Mouse (Mus musculus): ENCODE measurements around the gene D630003M21Rik.
A peak's percentile ranks its signal among the peaks of the same experiment; 100 is the strongest.

Gene D630003M21Rik

DNA sequence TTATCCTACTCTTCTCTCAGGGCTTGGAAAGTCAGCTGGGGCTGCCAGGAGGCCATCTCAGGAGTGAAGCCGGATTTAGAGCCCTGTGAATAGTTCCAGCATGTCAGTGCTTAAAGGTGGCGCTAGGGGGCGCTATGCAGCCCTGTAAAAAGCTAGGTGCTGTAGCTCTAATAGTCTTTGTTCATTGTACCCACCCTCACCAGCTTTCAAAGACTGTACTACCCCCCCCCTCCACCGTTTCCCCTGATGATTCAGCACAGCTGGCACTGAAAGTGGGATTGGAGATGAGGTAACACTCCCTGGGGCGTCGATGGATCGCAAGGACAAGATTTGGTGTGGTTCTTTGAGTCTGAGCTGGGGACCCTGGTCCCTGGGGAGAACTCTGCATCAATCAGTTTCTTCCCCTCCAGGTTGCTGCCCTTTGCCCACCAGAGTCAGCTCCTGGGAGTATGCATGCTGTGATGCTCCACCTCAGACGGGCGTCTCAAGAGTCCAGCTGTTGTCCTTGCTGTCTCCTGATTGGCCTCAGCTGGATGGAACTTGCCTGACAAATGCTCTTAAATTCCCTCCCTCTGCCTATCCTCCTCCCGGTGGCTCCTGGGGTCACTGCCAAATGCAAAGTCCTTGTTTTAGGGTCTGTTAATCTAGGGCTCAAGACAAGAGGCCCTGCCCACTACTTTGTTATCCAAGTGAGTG, 33.9 kb downstream of the D630003M21Rik start:
- DNase-seq (ENCODE audit: inconsistent ontology term): peak; percentile 72

DNA sequence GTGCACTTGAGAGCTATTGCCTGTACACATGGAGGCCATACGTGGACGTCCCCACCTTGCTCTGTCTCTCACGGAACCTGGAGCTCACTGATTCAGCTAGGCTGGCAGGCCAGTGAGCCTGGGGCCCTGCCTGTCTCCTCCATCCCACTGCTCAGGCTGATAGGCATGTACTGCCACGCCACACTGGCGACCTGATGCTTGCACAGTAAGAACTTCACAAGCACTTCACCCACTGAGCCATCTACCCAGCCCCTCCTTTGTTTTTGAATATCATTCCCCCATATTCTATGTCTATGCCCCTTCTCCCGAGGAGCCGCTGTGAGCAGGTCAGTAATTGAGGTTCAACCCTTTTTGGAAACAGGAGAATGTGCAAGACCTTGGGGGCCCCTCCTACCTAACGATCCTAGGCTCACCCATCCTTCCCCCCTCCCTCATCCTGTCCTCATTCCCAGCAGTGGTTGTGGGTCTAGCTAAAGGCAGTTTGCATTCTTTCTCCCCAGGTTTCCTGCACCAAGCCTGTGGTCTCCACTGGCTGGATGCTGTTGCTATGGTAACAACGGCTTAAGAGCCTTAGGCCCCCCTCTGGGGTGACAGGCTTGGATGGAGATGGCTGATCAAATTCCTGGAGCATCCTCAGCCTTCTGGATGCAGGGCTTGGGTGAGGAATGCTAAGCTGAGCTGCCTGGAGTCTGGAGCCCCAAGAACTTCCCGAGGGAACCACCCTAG, 35.2 kb downstream of the D630003M21Rik start:
- no peak for DNase-seq (ENCODE audit: inconsistent ontology term)

DNA sequence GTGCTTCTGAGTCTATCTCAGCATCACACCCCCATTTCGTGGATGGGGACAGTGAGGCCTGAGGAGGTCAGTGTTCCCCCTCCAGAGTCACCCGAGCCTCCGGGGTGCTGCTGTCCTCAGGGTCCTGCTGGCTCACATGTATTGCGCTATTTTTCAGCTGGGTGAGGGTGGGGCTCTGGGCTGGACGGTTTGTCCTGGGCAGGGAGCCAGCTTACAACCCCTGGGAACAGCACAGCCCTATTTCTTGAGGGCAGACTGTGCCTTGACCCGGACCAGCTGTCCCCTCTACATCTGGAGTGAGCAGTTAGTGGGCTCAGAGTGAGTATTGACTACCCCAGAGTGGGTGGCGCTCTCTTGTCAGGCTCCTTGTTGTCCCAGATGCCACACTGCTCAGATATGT, 37.9 kb downstream of the D630003M21Rik start:
- no peak for DNase-seq (ENCODE audit: inconsistent ontology term)

DNA sequence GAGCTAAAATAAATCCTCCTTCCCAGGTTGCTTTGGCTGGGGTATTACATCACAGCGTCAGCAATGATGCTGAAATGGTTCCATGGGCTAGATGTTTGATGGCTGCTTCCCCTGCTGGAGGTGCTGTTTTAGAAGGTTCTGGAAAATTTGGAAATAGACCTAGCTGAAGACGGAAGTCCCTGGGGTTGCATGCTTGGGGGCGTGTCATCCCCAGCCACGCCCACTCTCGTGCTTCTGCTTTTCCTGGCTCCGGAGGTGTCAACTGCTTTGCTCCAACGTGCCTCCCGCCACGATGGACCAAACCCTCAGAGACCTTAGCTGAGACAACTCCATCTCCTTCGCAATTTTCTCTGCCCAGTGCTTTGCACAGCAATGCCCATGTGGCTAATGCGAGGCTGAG, 39.6 kb downstream of the D630003M21Rik start:
- DNase-seq (ENCODE audit: inconsistent ontology term): no peak

DNA sequence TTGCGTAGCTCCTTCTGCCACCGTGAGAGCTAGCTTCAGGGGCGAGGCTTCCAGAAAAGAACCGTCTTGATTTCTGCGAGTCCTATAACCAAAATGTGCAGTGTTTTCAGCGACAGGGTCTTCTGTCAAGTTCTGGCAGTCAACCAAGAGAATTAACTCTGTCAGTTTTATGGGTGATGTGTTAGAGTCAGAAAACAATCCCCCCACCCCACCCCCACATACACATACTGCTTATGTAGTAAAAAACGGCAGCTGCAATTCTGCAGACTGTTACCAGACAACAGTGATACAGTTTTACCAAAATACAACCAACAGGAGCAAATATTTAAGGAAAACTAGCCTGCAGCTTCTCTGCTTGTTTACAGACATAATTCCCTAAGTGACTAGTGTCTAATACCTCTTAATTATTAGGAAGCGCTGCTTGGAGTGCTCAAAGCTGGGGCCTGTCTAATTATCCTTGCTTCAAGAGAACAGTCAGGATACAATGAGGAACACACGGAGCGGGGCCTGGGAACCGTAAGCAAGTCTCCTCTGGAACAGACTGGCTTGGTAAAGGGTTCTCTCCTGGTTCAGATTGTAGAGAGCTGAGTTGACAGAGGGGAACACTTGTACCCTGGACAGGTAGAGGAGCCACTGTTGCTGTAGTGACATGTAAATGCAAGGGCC, 42.7 kb downstream of the D630003M21Rik start:
- DNase-seq (ENCODE audit: inconsistent ontology term): no peak

DNA sequence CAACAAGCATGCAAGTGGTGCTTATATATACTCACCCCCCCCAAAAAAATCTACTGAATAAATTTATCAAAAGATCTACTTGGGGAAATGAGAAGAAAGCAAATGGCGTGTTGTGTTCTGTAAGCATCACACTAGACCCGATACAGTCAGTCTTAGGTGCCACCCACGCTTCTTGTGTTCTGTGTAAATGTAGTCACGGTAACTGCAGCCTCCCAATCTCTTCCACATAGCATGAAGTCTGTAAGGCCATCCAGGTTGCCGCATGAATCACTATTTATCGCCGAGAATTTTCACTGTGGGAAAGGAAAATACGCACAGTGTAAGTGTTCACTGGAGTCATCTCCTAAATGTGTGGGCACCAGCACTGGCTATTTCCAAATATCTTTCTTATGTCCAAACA, 45.8 kb downstream of the D630003M21Rik start:
- no peak for DNase-seq (ENCODE audit: inconsistent ontology term)

DNA sequence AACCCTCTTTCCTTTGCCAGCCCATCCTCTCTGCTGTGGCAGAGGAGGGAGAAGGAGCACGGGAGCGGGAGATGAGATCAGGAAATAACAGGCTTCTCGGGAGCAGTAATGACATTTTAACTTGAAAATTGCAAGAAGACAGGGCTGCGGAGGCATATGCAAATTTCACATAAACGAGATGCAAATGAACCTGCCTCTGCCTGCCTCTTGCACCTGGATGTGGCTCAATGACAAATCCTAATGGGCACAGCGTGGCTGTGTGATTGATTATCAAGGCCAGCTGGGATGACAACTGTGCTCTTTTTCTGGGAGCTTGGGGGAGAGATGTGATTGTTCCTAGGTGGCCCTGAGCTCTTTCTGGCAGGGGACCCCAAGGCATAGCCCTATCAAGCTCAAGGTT, 47.1 kb downstream of the D630003M21Rik start:
- no peak for DNase-seq (ENCODE audit: inconsistent ontology term)

DNA sequence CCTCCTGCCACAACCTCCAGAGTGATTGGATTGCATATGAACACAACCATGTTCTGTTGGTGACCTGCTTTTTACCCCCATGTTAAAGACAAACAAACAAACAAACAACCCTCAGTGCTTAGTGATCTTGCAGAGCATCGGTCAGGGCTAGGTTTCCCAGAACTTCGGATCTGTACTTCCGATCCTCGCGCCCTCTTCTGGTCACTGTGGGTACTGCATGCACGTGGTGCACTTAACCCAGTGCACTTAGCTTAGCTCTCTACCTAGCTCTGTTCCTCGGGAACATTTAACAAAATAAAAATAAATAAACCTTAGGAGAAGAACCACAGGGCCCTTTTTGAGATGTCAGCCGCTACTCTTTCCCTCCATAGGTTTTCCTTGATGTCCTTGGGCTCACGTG, 48.2 kb downstream of the D630003M21Rik start:
- no peak for DNase-seq (ENCODE audit: inconsistent ontology term)

DNA sequence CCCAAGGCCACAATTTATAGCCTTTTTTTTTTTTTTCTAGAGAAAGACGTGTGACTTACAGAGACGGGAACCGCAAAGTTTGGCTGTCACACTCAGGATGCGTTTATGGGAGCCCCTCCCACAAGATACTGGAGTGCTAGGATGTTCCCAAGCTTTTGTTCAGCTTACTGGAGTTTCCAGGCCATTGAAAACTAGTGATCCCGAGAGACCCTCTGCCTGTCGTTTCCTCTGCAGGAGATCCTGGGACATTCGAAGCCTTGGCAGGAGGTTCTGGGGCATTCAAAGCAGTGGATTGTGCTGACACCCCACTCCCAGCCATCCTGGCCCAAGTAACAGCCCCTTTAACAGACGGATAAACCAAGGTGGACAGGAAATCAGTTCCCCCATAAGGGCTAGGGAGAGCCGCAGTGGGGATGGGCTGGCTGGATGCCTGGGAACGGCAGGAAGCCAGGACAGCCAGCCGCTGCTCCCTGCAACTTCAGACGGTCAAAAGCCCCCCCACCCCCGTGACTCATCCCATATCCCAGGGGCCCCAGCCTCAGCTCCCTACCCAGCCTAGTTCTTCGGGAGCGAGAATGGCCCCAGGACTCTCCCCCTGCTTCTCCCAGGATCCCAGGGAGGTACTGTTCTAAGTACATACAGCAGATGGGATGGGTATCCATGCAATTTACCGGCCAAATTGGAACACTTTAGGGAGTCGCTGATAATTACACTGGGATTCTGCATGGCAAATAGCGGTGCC, 49.5 kb downstream of the D630003M21Rik start:
- peak; percentile 83 for DNase-seq (ENCODE audit: inconsistent ontology term)

DNA sequence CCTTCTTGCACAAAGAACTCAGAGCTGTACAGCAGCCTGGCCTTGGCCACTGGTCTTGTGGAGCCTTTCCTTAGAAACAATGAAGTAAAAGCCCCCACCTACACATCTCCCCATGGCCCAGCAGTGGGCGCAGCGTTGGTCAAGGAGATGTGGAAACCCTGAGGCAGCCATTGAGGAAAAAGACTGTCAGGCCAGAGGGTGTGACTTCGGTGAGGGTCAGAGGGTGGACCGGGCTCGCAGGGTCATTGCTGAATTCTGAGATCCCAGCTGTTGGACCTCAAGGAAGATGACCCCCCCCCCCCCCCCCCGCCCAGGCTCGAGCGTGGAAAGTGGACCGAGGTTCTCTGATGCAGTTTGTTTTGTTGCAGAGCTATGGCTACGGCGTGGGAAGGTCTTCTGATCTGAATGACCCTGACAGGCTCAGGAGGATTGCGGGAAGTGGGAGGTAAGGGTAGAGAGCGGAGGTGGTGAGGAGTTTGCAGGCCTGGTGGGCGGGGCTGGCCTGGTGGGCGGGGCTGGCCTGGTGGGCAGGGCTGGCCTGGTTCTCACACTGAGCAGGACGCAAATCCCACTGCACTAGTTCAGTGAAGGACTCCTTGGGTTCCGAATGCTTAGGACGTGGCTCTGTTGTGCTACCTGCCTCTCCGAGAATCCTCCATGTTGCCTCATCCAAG, 50.2 kb downstream of the D630003M21Rik start:
- peak; percentile 80 for DNase-seq (ENCODE audit: inconsistent ontology term)

DNA sequence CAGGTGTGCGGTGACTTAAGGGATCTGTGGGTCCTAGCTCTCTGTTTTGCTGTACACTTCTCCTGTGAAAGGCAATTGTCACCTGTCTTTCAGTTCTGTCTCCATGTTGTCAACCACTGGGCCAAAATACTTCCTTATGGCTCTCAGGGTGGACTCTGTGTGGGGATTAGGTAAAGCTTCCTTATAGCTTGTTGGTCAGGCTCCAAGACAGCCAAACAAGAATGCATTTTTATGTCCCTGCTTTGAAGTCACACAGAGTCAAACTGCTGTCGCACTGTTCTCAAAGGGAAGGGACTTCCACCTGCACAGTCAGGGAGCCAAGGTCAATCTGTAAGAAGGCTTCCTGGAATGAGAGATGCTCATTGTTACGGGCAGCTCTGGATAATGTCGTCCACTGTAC, 50.9 kb downstream of the D630003M21Rik start:
- DNase-seq (ENCODE audit: inconsistent ontology term): no peak

DNA sequence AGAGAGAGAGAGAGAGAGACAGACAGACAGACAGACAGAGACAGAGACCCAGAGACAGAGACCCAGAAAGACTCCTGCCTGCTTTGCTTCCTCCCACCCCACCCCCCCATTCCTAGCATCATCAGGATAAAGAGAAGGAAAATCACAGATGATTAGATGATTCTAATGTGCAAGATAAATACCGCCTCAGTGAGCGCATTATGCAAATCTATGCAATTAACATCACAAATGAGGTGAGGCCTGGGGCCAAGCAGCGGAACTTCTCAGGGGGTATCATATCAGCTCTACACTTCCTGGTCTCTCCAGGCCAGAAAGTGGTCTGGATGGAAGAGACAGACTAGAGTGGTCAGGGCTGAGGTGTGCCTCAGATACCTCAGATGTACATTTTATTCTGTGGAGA, 51.4 kb downstream of the D630003M21Rik start:
- DNase-seq (ENCODE audit: inconsistent ontology term): peak; percentile 82

DNA sequence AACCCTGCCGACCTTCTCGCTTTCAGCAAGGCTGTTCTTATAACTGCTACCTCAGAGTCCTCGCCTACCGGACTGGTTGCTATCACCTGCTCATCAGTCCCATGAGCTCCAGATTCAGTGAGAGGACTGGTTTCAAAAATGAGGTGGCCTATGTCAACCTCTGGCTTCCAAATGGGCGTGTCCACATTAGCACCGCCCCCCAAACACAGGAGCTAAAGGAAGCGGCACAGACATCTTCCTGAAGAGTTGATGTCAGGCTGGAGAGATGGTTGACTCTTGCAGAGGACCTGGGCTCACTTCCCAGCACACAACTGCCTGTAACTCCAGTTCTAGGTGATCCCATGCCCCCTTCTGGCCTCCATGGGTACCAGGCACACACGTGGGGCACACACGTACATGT, 52.3 kb downstream of the D630003M21Rik start:
- no peak for DNase-seq (ENCODE audit: inconsistent ontology term)

DNA sequence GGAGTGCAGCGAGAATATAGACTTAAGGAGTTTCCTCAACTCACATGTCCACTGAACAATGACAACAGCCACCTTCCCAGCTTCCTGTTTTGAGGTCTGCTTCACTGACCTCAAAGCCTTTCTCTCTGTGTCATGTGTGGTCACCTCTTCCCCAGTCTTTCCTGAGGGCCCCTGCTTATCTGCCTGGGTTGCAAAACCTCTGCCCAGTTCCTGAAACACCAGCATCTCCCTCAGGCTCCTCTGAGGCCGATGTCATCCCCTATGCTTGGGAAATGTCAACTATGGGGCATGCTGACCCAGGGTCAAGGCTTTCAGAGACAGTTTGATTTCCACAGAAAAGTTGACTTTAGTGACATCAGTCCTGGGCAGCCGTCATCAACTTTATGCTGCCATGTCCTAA, 53.6 kb downstream of the D630003M21Rik start:
- no peak for DNase-seq (ENCODE audit: inconsistent ontology term)

DNA sequence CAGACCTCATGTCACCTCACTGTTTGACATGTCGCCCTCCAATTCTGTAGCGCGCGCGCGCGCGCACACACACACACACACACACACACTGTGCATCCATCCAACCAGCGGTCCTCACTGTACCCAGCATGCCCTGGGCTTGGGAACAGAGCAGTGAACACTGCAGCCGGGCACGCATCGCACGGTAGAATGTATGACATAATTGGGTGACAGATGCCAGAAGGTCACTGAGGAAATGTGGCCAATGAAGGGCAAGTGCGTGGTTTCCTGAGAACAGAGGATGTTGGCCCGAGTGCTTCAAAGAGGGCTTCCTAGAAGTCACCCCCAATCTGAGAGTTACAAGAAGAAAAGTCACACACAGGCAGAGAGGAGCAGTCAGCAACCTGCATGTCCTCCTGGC, 54.1 kb downstream of the D630003M21Rik start:
- no peak for DNase-seq (ENCODE audit: inconsistent ontology term)

DNA sequence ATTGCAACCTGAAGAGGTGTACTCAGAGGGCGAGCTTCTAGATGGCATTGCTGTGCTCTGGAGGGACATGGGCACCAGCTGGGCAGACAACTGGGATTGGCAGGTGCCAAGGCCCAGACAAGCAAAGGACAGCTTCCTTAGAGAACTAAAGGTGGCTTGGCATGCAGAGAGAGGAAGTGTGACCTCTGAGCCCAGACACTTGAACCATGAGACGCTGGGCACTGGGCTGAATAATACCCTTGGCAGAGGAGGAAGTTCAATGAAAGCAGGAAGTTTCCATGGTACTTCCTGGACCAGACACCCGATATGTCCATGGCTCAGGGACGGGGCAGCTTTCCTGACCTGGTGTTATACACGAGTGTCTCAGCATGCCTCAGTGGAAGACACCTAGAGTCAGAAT, 54.6 kb downstream of the D630003M21Rik start:
- DNase-seq (ENCODE audit: inconsistent ontology term): no peak

DNA sequence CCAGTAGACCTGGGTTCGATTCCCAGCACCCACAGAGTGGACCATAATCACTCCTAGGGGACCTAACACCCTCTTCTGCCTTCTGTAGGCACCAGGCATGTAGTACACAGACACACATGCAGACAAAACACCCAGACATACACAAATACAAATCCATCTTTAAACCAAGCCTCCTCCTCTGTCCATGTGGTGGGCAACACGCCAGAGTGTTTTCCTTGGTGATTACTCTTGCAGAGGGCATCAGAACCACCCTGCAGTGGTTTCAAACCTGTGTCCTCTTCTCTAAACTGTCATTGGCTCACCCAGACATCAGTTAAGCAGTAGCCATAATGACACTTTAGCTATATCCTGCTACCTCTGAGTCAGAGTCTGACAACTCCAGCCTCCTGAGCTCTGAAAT, 58.6 kb downstream of the D630003M21Rik start:
- DNase-seq (ENCODE audit: inconsistent ontology term): no peak

DNA sequence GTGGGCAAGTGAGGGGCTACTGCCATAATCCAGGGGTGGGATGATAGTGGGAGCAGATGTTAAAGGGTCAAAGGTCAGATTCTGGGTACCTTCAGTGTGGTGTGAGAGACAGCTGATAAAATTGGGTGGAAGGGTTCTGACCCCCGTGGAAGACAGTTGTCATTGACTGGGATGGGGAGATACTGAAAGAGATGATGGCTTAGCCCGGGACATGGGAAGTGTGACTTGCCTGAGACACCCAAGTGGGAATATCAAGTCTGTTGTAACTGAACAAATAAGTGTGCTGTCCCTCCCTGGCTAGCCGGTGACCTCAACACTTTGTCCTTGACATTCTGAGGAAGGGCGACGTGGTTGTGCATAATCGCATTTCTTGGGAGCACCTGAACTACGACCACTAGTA, 59.3 kb downstream of the D630003M21Rik start:
- no peak for DNase-seq (ENCODE audit: inconsistent ontology term)

DNA sequence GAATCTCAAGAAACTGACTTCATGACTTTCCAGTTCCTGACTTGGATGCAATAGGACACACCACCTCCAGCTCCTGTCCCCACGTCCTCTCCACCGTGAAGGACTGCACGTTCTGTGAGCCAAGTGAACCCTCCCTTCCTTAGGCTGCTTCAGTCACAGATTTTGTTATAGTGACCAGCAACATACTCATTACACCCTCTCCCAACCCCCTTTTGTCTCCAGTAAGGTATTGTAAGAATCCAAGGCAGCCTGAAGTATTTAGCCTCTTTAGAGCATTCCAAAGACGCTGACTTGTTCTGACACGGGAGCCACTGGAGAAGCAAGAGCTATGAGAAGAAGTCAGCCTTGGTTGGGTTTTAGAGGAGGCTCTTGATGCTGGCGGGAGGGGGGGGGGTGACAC, 59.7 kb downstream of the D630003M21Rik start:
- peak; percentile 49 for DNase-seq (ENCODE audit: inconsistent ontology term)

DNA sequence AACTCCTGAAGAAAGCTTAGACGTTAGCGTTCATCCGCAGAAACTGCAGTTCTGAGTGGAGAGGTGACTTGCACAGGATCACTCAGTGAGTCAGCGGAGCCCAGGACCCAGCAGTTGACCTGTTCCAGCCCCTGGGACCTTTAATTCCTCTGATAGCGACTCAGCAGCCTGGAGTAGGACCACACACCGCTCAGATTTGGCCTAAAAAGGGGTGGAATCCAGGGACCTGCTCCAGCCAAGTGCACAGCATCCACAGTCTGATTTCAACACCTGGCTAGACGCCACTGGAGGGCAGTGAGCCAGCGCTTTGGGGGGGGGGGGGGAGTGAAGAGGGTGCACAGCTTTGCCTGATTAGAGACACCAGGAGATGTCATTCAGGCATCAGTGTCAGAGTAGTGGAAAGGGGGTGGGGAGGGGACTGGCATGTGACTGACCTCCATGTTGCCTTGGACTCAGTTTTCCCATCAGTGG, 60.2 kb downstream of the D630003M21Rik start:
- DNase-seq (ENCODE audit: inconsistent ontology term): peak; percentile 86

DNA sequence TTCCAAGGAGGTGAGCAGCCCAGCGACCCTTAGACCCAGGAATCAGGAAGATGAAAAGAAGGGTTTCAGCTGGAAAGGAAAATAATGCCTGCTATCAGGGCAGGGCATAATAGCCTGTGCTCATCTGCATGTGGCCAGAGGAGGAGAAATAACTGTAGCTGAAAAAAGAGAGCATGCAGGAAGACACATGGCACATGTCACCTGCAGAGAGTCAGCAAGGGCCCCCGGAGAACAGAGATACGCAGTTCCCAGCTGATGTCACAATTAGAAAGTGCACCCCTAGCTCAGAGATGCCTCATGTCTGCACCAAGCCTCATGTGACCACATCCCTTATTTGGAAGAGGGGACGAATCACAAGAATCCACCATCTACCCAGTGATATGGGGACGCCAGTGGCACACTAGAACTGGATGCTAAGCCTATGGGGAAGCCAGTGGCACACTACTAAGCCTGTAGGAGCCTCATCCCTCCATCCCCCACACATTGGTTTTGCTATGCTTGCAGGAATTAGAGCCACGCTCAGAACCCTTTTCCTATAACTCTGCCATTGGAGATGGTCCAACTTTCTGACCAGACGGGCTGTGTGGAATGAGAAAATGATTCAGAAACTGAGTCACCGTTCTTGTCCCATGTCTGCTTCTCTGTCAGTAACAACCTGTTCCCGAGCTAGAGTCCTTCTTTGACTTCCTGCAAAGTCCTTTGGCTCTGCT, 61.4 kb downstream of the D630003M21Rik start:
- peak; percentile 83 for DNase-seq (ENCODE audit: inconsistent ontology term)

Data from Muller cell, postnatal 12 days (primary cell).